ENCODE assay signal across 9 mouse cellular contexts in genomic region chr6:87597116-87597833, GRCm38 (mm10). TPM values are rescaled to one million over a fixed set of nuclear protein-coding genes. Genes with fewer than 3 reads are reported as not detected.
A peak's percentile ranks its signal among the peaks of the same experiment; 100 is the strongest.
DNase-seq lines count a peak whose midpoint lies in the region; ATAC-seq lines count a peak whose summit lies in the region.
"Had no signal": no experiment of that assay in that cellular context is flagged by ENCODE, and none has a peak within 500 bp of the region (broad histone marks: within the 10 kb centered on the region; RNA-seq: fewer than 3 reads in every experiment).

No protein-coding gene starts in this region.

- peak; percentile 91 for ATAC-seq in hindbrain, embryonic 15.5 days (ENCODE audit: low FRiP score, low read depth)
- ATAC-seq in midbrain, embryonic 13.5 days, result peak; percentile 89
- ATAC-seq in liver, embryonic 12.5 days, result no peak

- no peak overlapping the region for H3K9ac ChIP-seq in hindbrain, embryonic 15.5 days
- no peak overlapping the region for H3K9ac ChIP-seq in midbrain, embryonic 13.5 days (replicated peaks)
- H3K9ac ChIP-seq in liver, embryonic 12.5 days, result no peak overlapping the region

- no peaks in the 10 kb centered on the region for H3K27me3 ChIP-seq in hindbrain, embryonic 15.5 days
- H3K27me3 ChIP-seq in midbrain, embryonic 13.5 days, result no peaks in the 10 kb centered on the region
- peaks cover 12% of the 10 kb centered on the region for H3K27me3 ChIP-seq in liver, embryonic 12.5 days (replicated peaks)

- no peak overlapping the region for H3K4me2 ChIP-seq in hindbrain, embryonic 15.5 days
- no peak overlapping the region for H3K4me2 ChIP-seq in midbrain, embryonic 13.5 days (replicated peaks)
- no peak overlapping the region for H3K4me2 ChIP-seq in liver, embryonic 12.5 days

- no peak overlapping the region for H3K4me3 ChIP-seq in hindbrain, embryonic 15.5 days
- no peak overlapping the region for H3K4me3 ChIP-seq in midbrain, embryonic 13.5 days (replicated peaks)
- H3K4me3 ChIP-seq in liver, embryonic 12.5 days, result no peak overlapping the region
- H3K4me3 ChIP-seq: erythroblast, embryonic 14.5 days had no signal

- no peaks in the 10 kb centered on the region for H3K36me3 ChIP-seq in hindbrain, embryonic 15.5 days
- H3K36me3 ChIP-seq in midbrain, embryonic 13.5 days, result no peaks in the 10 kb centered on the region
- H3K36me3 ChIP-seq in liver, embryonic 12.5 days, result no peaks in the 10 kb centered on the region

- H3K9me3 ChIP-seq in hindbrain, embryonic 15.5 days, result no peaks in the 10 kb centered on the region
- H3K9me3 ChIP-seq in midbrain, embryonic 13.5 days, result no peaks in the 10 kb centered on the region
- H3K9me3 ChIP-seq in liver, embryonic 12.5 days (replicated peaks), result no peaks in the 10 kb centered on the region

- intact Hi-C loops in left cerebral cortex, postnatal 4 days (cut with DNase I), result no loop called here
- intact Hi-C loops in left cerebral cortex, postnatal 25 days (cut with DNase I), result no loop called here

- 33% methylated on average over 10 of the region's 10 CpGs for whole genome bisulfite sequencing in hindbrain, embryonic 15.5 days
- WGBS in midbrain, embryonic 13.5 days, result 26% methylated on average over 10 of the region's 10 CpGs
- WGBS in liver, embryonic 12.5 days (ENCODE audit: insufficient replicate concordance), result 61% methylated on average over 10 of the region's 10 CpGs

- 0 out of 2 replicates have a peak overlapping the region, but pooled peaks have one; percentile 21 for H3K27ac ChIP-seq in hindbrain, embryonic 15.5 days (replicated peaks)
- H3K27ac ChIP-seq in midbrain, embryonic 13.5 days, result 0 out of 2 replicates have a peak overlapping the region, but pooled peaks have one; percentile 53
- H3K27ac ChIP-seq in liver, embryonic 12.5 days, result no peak overlapping the region

- DNase-seq in left cerebral cortex, postnatal 4 days, result peak; percentile 76
- no peak for DNase-seq in left cerebral cortex, postnatal 25 days (ENCODE audit: low spot score in 2 of 2)
- peak; percentile 71 for DNase-seq in embryo, embryonic 10 days (ENCODE audit: low spot score)
- no peak for DNase-seq in right cerebral cortex, adult 18-20 months
- no peak for DNase-seq in cerebellum, adult 18-20 months

- H3K4me1 ChIP-seq in hindbrain, embryonic 15.5 days (replicated peaks), result 0 out of 2 replicates have a peak, but pooled peaks cover 5% of the 10 kb centered on the region
- H3K4me1 ChIP-seq in midbrain, embryonic 13.5 days (replicated peaks), result peaks cover 11% of the 10 kb centered on the region
- H3K4me1 ChIP-seq in liver, embryonic 12.5 days, result no peaks in the 10 kb centered on the region

RNA-seq across cellular contexts. Expression of gene Prokr1, which starts 6.7 kb away (rescaled TPM):
- total RNA-seq in left cerebral cortex, postnatal 4 days (2021), result 1 to 10 TPM in 1 of 2 experiments, under 1 TPM in 1; 0.94 to 1.0 TPM
- under 1 TPM; 0.16 to 0.23 TPM for total RNA-seq in left cerebral cortex, postnatal 25 days (2021)
- 2.7 and 3.1 TPM in 2 replicates for polyA plus RNA-seq in hindbrain, embryonic 15.5 days (2015; fragmentation: Nextera tagmentation; extraction: Ambion mirVana)
- polyA plus RNA-seq in midbrain, embryonic 13.5 days (2015; fragmentation: Nextera tagmentation; extraction: Ambion mirVana), result 2.1 and 2.5 TPM in 2 replicates
- 4.3 and 4.8 TPM in 2 replicates for polyA plus RNA-seq in liver, embryonic 12.5 days (2016; fragmentation: Nextera tagmentation; extraction: Ambion mirVana)

Comparison
In these comparisons a context has a peak if more than half of its experiments do, and no peak if none do; other contexts are left out.
1. DNase-seq: peak in left cerebral cortex, postnatal 4 days (single experiment) and embryo, embryonic 10 days (single experiment); none in left cerebral cortex, postnatal 25 days (0 of 2), right cerebral cortex, adult 18-20 months (single experiment) and cerebellum, adult 18-20 months (0 of 2).